Mouse (Mus musculus): ENCODE measurements at regions not wholly inside any gene's neighbourhood (a gene's known extent, or its start where the extent isn't known, plus 50 kb on each side); places are given as distances from the start of the nearest gene placed in this dataset.
A peak's percentile ranks its signal among the peaks of the same experiment; 100 is the strongest.

DNA sequence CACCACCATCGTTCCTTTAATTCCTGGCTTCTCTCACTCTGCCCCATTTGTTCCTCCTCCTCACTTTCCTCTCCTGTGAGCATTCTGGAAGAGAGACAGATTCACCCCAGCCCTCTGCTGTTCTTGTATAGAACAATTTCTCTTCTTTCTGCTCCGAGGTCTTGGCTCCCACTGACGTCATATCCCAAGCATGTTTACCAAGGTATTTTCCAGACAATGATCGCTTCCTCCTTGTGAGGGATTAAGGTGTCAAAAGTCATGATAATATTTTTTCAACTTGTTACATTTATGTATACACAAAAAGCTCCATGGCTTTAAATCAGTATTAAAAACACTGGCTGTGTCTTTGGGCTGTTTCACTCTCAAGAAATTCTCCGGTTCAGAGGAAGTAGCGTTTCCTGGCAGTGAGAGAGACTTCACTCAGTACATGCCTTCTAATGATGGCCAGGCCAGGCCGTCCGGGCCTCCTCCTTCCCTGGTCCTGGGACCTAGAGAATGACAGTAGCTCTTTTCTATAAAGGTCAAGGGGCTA lies 142.4 kb upstream of the Spdl1 start:
- DNase-seq, result no peak

DNA sequence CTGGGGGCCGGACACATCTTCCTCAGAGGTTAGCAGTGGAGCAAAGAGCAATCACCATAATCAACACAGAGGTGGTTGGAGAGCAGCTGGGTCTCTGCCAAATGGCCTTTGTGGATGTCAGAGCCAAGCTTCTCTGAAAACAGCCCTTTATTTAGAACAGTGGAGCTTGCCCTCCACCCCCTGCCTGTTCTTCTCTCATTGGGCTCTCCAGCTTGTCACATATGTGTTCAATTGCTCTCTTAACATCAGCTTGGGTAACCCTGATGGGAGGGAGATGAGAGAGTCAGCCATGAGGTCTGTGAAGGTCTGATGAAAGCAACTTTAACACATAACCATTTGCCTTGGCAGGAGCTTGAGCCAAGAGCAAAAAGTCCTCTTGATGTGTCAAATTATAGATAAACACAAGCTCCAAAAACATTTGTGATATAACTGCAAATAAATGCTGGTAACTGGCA lies 140.1 kb upstream of the Spdl1 start:
- DNase-seq, result peak in 1 of 2 experiments; percentile 16

DNA sequence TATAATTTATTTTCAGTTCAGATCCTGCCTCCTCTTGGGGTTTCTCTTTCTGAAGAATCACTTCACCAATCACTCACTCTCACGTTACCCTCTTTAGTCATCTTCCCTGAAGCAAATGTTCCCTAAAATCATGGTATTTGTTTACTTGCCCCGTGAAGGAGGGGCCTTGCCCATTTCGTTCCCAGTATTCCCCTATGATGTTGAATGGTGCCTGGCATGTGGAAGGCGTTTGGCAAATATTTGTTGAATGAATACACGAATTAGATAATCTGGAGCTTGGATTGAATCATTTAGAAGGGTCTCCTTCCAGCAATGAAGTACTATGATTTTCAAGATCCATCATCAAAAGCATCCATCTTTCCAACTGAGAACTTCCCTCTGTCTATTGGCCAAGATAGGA lies 139.6 kb upstream of the Spdl1 start:
- DNase-seq, result no peak

DNA sequence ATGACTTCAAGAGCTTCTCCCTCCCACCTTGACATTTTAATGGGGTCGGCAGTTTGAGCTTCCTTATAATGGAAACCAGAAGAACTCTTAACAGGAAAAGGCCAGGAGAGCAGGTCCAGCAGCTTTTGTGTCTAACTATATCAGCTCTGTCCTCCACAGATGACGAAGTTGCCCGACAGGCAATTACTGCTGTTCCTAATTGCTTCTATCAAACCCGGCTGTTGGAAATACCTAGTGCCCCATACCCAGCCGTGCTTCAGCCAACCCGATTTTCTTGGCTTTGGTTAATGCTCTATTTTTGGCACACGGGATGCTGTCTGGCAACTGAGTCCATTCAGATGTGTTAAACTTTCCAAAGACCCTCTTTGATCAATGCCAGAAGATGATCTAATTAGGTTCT lies 125.8 kb upstream of the Spdl1 start:
- DNase-seq, result peak in 1 of 2 experiments; percentile 20

DNA sequence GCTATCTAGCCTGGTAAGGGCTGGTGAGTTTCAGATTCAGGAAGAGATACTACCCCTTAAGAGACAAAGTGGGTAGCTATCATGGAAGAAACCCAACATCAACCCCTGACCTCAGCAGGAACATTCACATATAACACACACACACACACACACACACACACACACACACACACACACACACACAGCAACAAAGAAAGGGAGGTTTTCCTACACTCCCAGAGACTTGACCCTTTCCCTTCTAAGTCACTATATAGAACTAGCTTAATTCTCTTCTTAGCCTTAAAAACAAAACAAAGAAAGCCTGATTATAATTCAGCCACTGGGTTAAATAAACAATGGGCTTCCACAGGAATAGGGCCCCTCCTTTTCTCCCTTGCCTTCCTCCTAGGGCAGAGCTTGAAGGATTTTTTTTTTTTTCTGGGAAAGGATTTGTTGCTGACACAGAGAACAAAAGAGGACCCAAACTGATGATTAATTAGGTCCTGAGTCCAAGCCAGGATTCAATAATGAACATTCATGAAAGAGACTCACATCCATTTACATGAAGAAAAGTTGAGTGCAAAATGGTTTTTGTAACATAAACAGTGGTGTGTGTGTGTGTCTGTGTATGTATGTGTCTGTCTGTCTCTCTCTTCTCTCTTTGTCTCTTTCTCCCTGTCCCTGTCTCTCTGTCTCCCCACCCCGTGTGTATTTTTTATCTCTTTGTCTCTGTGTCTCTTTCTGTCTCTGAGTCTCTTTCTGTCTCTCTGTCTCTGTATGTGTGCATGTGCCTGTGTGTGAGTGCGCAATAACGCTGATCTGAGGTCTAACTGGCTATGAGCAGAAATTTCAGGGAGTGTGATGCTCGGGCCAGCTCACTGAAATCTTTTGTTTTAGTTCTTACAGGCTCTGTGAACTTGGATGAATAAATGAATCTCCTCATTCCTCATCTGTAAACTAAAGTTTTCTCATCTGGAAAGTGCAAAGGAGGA lies 108.3 kb upstream of the Spdl1 start:
- DNase-seq, result no peak

DNA sequence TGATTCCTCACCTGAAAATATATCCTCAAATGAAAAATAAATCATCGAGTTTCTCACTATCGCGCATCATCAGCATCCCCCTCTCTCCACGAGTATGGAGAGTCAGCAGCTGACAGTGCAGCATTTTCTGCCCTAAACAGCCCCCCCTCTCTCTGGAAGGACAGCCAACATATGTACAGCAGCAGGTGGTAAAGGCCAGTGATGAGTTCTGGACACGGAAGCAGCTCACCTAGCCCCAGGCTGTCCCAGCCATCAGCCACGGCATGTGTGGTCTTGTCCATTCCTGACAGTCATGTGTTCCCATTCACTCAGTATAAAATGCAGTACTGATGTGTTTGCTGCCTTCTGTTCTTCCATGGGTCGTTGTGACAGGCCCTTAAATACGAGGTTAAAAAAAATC lies 106.7 kb upstream of the Spdl1 start:
- DNase-seq, result peak; percentile 55 to 64

DNA sequence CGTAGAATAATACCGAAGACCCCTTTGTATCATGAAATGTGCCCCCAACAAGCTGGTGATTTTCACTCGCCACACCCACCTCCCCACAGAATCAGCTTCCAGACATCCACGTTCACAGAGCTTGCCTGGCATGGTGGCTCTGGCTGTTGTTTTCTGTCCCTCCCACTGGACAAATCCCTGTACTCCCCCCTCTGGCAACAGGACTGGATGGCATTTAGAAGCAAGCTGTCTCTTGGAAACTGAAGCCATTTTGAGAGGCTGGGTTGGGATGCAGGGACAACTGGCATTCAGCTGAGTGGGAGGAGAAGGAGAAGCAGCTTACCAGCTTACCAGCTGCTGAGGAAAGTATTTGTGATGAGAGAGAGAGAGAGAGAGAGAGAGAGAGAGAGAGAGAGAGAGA lies 105.6 kb upstream of the Spdl1 start:
- DNase-seq, result peak; percentile 26 to 36

DNA sequence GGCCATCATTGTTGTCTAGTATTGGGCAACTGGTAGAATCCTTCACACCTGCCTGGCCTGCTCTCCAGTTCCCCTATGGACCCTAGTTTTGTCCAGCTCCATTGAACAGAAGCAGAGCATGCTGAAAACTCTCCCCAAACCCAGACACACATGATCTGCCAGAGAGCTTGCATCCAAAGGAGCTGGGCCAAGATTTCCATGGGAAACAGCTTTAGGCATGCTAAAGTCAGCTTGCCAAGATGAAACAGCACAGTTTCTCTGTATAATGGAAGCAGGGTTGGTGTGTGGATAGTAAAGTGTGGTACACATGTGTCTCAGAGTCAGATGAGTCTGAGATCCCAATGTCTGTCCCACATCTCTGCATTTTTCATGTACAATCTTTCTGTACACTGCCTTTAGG lies 98.8 kb upstream of the Spdl1 start:
- peak in 1 of 2 experiments; percentile 7 for DNase-seq

DNA sequence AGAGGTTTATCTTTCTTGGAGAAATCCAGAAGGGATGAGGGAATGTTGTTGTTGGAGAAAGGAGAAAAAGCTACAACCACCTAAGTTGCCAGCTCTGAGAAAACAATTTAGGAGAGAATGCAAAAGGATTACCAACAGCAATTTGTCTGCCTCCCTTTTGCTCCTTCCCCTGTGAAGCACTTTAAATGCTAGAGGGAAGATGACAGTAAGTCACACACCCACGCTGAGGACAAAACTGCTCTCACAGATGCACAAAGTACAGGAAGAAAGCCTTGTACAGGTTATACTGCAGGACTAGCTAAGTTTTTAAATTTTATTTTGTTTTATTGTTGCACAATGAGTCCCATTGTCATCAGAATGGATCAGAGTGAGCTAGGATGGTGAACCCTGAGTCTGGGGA lies 83.7 kb upstream of the Spdl1 start:
- DNase-seq, result no peak

DNA sequence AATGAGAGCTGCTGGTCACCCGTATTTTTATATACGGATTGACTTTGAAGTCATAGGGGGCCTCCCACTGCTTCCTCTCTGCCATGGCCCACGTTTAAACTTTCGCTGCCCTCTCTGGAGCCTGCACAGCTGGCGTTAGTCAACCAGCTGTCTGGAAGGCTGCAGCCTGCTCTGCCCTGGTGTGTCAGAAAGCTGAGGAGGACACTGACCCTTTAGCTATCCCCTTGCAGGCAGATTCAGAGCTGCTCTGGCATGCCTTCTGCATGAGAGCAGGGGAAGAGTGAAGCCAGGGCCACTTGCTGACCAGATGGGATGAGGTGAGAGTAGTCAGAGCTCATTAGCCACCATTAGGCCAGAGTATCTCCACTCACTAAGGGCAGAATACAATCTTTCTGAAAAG lies 76.4 kb upstream of the Spdl1 start:
- no peak for DNase-seq

DNA sequence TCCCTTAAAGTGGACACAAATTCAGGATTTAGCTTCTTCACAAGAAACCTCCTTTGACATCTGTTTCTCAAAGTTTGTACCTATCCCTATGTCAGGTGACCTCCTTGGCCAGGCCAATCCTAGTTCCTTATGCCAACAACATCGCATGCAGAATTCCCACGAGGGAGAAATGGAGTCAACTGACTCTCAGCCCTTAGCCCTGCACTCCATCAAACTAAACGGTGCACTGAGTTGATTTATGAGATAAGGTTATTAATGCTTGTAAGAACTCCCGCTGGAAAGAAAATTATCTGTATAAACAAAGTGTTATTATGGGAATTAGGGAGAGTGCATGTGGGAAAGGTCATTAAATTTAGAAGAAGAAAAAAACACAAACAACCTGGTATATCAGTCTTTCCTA lies 70.8 kb upstream of the Spdl1 start:
- no peak for DNase-seq

DNA sequence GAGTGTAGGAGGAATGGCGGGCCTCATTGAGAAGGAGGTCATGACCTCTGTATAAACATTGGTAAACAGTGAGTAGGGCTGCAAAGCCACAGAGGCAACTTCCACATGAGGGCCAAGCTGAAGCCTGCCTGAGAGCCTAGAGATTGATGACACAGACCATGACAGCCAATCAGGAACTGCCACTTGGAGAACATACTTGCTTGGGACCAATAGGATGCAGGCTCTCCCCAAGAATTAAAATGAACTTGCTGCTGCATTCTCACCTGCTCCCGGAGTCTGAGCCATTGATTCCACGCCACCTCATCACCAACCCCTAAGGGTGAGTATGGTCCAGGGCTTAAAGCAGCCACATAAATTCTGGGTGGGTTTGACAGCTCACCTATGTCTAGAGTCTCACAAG lies 66.0 kb upstream of the Spdl1 start:
- DNase-seq, result peak; percentile 8 to 26

DNA sequence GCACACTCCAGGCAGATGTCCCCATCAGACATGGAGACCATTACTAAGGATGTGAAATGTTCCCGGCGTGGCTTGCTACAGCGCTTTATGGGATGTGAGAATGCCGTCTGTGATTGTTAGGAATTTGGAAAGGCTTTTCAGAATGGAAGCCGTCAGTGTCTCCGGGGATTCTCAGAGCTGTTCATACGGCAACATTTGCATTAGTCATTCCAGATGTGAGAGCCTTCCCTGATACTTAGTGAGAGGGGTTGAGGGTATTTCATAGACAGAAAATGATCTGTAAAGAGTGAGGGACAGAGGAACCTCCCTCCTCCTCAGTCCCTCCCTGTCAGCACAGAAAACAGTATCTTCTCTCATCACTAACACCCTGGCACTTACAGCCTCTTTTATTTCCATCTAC lies 62.2 kb upstream of the Spdl1 start:
- no peak for DNase-seq

DNA sequence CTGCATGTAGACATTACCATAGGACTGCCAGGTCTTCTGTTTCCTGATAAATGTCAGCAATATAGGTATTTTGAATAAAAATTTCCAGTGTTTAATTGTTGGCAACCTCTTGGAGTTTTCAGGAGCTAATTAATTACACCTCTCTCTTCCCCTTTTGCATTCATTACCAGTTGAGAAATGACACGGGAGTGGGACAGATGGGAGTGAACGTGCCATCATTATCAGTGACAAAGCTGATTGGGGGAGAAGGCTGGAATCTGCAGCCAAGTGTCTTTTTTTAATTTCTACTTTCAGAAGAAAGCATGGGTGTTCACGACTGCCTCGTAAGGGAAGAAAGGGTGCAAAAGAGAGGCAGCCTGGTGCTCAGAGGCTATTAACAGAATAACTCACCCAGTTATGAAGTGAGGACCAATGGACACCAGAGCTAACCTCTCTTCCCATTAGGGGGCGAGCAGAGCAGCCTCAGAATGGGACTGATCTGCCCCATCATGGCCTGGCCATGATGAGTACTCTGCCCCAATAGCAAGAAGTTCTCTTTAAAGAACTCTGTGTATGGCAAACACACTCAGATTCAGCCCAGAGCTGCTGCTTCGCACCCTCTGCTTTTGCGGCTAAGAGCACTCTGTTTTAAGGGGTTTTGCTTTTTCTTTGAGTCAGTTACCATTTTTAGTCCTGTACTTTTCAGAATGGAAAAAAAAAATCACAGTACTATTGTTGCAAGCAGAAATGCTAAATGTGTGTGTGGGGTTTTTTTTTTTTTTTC lies 55.1 kb upstream of the Spdl1 start:
- no peak for DNase-seq

DNA sequence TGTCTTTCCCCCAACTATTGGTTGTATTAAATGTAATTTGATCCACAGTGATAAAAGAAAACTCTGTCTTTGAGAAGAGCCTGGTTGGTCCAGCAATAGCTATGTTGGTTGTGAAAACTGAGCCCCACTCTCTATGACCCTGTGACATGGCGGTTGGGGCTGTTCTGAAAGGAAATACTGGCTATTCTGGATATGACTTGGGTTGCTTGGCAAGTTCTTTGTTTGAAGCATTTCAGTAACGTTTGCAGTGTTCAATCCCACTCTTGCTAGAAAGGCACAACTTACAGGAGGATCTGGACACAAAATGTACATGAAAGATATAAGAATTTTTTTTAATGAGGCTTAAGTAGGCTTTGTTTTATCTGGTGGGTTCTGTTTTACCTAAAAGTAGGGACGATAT lies 54.1 kb upstream of the Spdl1 start:
- no peak for DNase-seq

Measured in cerebellum, postnatal 14 days (tissue).